Mouse (Mus musculus): ENCODE measurements at regions not wholly inside any gene's neighbourhood (a gene's known extent, or its start where the extent isn't known, plus 50 kb on each side); places are given as distances from the start of the nearest gene placed in this dataset.

DNA sequence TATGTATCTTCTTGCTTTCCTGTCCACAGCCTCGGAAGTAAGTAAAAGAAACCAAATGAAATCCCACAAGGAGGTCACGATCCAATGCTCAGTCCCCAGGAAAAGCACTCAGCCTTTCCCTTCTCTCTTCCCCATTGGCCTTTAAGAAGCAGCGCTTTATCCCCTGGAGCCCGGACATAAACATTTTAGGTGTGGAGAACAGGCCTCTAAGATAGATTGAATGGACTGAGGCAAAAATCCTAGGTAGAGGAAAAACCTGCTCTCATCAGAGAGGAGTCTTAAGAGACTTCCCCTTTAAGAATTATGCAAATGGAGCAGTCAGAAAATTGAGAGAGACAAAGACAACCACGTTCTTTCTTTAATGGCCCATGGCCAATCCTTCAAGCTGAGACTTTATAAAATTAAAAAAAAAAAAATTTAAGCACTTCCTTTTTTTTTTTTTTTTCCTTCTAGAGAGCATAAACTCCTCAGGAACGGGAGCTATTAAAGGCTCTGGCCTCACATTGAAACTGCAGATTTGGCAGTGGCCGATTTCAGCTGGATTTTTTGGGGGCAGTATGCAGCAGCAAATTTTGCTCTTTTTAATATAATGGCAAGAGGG lies 1020.5 kb downstream of the 9330182O14Rik start:
- no peak for DNase-seq

DNA sequence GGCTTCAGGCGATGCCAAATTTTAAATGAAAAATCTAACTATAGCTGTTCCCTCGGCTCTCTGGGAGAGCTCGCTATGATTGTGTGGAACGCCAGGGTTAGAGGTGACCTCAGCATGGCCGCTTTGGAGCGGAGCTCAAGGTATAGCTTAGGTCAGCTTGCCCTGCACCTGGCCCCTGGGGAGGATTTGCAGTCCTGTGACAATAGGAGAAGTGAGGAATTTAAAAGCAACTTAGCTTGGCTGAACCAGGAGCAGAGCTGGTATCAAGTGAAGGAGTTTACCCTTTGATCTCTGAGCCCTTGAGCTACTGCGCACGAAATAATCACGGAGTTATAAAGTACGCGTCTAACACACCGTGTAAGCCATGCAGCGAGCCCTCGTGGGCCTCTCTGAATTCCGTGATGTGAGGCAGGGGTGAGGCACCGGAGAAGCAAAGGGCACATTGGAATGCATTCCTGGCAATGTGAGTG lies 1021.0 kb downstream of the 9330182O14Rik start:
- peak; percentile 7 for DNase-seq

DNA sequence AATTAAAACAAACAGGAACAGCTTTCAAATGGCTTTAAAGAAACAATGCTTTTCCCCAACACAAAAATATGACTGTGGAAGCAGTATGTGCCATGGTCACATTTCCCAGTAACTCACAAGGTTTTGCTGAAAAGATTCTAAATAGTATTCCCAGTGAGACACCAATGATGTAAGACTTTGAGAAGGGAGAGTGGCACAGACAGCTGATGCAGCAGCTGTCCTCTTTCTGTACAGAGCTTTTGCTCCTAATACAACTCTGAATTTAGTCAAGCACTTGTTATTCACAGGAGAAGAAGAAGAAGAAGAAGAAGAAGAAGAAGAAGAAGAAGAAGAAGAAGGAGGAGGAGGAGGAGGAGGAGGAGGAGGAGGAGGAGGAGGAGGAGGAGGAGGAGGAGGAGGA lies 1023.6 kb downstream of the 9330182O14Rik start:
- no peak for DNase-seq

DNA sequence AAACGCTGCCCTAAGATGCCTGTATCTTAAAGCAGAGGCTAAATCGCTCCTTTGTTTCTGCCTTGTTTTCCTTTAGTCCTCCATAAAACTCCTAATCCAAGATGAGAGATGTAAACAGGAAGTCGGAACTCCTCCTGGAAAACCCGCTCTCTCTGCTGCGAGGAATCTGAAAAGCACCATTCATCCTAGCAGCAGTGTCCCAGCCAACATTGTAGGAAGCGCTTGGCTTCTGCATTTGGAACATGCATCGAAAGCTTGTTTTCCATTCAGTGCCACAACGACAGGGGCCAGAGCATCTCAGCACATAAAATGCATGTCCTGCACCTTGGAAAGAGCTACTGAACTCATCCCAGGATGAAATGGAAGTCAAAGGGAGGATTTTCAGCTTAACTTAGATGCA lies 1028.1 kb downstream of the 9330182O14Rik start:
- no peak for DNase-seq

DNA sequence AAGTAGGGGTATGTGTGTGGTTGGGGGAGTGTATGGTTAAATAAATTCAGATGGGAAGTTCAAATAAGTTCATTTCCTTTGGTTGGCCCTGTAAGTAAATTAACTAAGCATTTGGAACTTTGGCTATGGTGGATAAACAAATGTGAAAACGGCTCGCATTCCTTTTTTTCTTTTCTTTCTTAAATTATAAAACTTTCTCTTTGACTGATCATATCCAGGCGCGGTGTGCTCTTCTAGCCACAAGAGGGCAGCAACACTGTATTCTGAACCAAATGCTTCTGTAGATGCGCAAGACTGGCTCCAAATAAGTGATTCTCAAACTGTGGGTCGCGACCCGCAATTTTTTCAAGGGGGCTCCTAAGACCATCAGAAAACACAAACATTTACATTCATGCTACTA lies 1028.6 kb downstream of the 9330182O14Rik start:
- DNase-seq, result peak; percentile 53

DNA sequence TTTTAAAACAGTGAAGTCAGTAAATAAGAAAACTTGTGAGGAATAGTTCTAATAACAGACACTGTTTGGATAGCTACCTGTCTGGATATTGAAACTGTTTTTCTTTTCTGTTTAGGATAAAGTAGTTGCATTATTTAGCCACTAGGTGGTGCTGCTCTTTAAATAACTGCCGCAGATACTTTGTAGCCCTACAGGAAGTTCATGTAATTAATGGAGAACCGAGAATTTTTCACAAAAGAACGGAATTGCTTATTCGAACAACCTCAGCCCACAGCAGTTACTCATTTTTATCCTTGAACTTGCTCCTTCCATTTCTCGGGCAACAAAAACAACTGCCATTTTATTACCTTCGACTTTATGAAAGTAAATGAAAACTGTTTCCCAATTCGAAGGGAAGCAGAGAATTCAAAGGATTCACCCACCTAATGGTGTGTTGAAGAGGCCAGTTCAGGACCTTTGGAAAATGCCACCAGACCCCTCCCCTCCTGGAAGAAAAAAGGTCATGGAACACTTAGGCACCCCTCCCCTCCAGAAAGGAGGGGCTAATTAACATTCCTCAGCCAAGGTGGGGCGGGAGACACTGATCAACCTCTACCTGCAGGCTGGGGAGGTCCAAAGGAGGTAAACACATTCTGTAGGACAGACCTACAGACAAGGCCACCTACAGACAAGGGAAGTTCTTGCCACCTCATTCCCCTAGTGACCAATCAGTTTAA lies 1029.6 kb downstream of the 9330182O14Rik start:
- no peak for DNase-seq

DNA sequence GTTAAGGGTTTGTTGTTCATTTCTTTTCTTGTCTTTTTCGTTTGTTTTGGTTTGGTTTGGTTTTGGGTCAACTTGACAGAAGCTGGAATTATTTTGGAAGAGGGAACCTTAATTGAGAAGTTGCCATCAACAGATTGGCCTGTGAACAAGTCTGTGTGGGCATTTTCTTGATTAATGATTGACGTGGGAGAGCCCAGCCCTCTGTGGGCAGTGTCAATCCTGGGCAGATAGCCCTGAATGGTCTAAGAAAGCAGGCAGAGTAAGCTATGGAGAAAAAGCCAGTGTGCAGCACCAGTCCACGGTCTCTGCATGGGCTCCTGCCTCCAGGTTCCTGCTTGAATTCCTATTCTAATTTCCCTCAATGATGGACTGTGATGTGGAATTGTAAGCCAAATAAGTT lies 1031.4 kb downstream of the 9330182O14Rik start:
- DNase-seq, result no peak

DNA sequence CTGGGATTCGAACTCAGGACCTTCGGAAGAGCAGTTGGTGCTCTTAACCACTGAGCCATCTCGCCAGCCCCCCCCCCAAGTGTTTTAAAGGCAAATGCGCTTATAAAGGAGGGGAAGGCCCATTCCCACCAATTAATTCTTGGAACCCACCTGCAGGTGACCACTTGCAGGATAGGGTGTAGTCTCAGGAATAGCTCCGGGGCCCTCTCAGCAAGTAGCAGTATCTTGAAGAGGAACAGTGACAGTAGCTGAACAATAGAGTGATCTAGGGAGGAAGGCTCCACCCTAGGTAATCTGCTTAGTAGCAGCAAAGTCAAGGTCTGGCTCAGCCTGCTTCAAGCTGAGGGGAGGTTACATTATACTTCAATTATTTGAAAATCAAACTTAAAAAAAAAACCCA lies 1056.6 kb downstream of the 9330182O14Rik start:
- DNase-seq, result no peak

DNA sequence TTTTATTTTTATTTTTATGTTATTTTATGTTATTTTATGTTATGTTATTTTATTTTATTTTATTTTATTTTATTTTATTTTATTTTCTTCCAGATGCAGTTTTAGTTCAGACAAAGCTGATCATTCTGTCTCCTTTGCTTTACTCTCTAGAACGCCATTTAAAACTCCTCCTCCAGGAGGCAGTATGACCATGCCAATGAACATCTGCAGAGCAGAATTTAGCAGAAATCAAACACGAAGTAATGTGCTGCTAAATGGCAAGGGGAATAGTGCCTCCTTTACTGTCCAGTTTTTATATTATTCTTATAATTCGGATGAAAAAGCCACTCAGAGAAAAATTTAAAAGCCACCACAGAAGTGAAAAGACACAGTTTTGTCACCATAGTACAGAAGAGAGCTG lies 1059.1 kb downstream of the 9330182O14Rik start:
- peak; percentile 68 for DNase-seq

DNA sequence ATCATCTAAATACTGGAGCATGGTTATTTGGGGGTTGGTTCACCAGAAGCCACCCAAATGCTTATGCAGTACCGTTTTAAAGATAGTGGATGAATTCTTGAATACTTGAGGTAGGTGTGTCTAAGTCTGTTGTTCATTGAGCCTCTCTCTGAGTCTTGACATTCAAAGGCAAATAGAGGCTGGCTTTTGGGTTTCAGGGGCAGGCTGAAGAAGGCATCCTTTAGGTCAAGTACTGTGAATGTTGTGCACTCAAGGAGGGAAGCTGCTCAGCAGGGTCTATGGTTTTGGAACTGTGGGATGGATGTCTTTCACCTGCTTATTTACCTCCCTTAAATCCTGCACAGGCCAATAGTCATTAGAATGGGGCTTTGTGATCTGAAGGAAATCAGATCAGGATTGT lies 1089.6 kb downstream of the 9330182O14Rik start:
- no peak for DNase-seq

DNA sequence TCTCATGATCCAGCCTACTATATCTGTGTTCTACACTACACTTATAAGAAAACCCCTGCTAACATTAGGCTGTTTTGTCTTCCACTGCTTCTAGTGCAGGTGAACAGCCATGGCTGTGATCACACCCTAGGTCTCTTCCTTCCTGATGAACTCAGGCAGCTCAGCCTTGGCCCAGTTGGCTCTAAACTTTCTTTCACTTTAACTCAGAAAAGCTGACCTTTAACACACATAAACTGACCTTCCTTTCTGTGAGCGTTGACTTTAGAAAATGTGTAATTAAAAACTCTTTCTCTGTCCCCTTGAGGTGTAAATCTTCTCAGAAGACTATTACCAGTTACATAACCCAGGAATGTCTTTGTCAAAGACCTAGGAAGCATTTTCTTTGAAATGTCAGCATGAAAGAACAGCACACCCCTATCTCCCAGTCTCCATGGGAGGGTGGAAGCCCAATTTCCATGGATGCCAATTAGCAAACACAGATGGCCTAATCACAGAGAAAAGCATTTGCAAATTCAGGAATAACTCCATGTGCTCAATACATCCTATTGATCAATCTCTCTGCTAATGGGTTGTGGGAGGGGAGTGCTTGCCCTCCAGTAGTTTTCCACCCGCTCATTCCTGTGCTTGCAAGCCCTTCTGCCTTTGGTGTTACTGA lies 1098.4 kb downstream of the 9330182O14Rik start:
- no peak for DNase-seq

All from right cerebral cortex, postnatal 14 days (tissue).